Mouse (Mus musculus): ENCODE measurements at regions not wholly inside any gene's neighbourhood (a gene's known extent, or its start where the extent isn't known, plus 50 kb on each side); places are given as distances from the start of the nearest gene placed in this dataset.

GRCm38 (mm10) chr9:41442418-41442817 is 280.9 kb upstream of the Ubash3b start:
- TF ChIP-seq CTCF (IDR thresholded peaks at IDR 0.05; ENCODE audit: control insufficient read depth, insufficient read depth, insufficient replicate concordance, low read depth, low read length) = no peak
- no peak for TF ChIP-seq POLR2A (IDR thresholded peaks at IDR 0.05; ENCODE audit: control insufficient read depth, low read depth, low read length)
